Mouse (Mus musculus): ENCODE data around the gene Samd9l. TPM values are rescaled to one million over a fixed set of nuclear protein-coding genes. Genes with fewer than 3 reads are reported as not detected.
A peak's percentile ranks its signal among the peaks of the same experiment; 100 is the strongest.
"Not testable (repeated sequence)": the region's sequence is repeated elsewhere in the genome, so short reads cannot be mapped to it uniquely, and the experiment has no call there.

The Samd9l gene
- 1.1 and 1.3 TPM in 2 replicates for polyA plus RNA-seq (2016; fragmentation: Nextera tagmentation; extraction: Ambion mirVana)

GRCm38 (mm10) chr6:3399340-3400068, at the start of gene Samd9l:
Gene Samd9l, minus strand, starts transcription at chr6:3399572.
- H3K9ac ChIP-seq (replicated peaks); H3K27me3 ChIP-seq; H3K9me3 ChIP-seq; H3K36me3 ChIP-seq; H3K4me3 ChIP-seq; H3K27ac ChIP-seq (replicated peaks); H3K4me2 ChIP-seq (replicated peaks); H3K4me1 ChIP-seq; ATAC-seq (ENCODE audit: low FRiP score, low read depth): not testable (repeated sequence)
- WGBS, result 56% methylated on average over 4 of the region's 4 CpGs

GRCm38 (mm10) chr6:3447404-3447803, 48.0 kb upstream of the Samd9l start:
- Histone ChIP-seq H3K4me3 (no peak overlapping the region), H3K4me1 (no peaks in the 10 kb centered on the region), H3K27ac (replicated peaks) (no peak overlapping the region), H3K9ac (replicated peaks) (no peak overlapping the region), H3K9me3 (no peaks in the 10 kb centered on the region), H3K36me3 (no peaks in the 10 kb centered on the region), H3K4me2 (replicated peaks) (no peak overlapping the region), H3K27me3 (no peaks in the 10 kb centered on the region)
- WGBS, result 7% methylated on average over 5 of the region's 5 CpGs
- ATAC-seq (ENCODE audit: low FRiP score, low read depth), result peak; percentile 92

- Histone ChIP-seq H3K4me2 (replicated peaks) (no peak overlapping the region), H3K27me3 (no peaks in the 10 kb centered on the region), H3K36me3 (no peaks in the 10 kb centered on the region), H3K9me3 (no peaks in the 10 kb centered on the region), H3K9ac (replicated peaks) (no peak overlapping the region), H3K4me3 (no peak overlapping the region), H3K4me1 (no peaks in the 10 kb centered on the region), H3K27ac (replicated peaks) (no peak overlapping the region)
- WGBS, result 19% methylated on average over 1 of the region's 1 CpGs
- ATAC-seq (ENCODE audit: low FRiP score, low read depth), result no peak
Observed at GRCm38 (mm10) chr6:3443905-3444304, 44.5 kb upstream of the Samd9l start.

GRCm38 (mm10) chr6:3436087-3436486, 36.7 kb upstream of the Samd9l start:
- no peaks in the 10 kb centered on the region for H3K36me3 ChIP-seq
- H3K4me3 ChIP-seq, result no peak overlapping the region
- H3K27ac ChIP-seq (replicated peaks), result no peak overlapping the region
- no peak overlapping the region for H3K4me2 ChIP-seq (replicated peaks)
- no peak for ATAC-seq (ENCODE audit: low FRiP score, low read depth)
- no peak overlapping the region for H3K9ac ChIP-seq (replicated peaks)
- H3K9me3 ChIP-seq, result 0 out of 2 replicates have a peak, but pooled peaks cover 3% of the 10 kb centered on the region
- no peaks in the 10 kb centered on the region for H3K27me3 ChIP-seq
- H3K4me1 ChIP-seq, result no peaks in the 10 kb centered on the region

- WGBS, result 89% methylated on average over 2 of the region's 2 CpGs
- H3K4me3 ChIP-seq; H3K9me3 ChIP-seq; H3K4me2 ChIP-seq (replicated peaks); H3K4me1 ChIP-seq; ATAC-seq (ENCODE audit: low FRiP score, low read depth); H3K27ac ChIP-seq (replicated peaks); H3K9ac ChIP-seq (replicated peaks); H3K36me3 ChIP-seq; H3K27me3 ChIP-seq: not testable (repeated sequence)
Observed at GRCm38 (mm10) chr6:3430976-3431375, 31.6 kb upstream of the Samd9l start.

GRCm38 (mm10) chr6:3427047-3427446, 27.7 kb upstream of the Samd9l start:
- no peak overlapping the region for H3K4me3 ChIP-seq
- no peaks in the 10 kb centered on the region for H3K9me3 ChIP-seq
- no peak for ATAC-seq (ENCODE audit: low FRiP score, low read depth)
- H3K36me3 ChIP-seq, result no peaks in the 10 kb centered on the region
- no peaks in the 10 kb centered on the region for H3K4me1 ChIP-seq
- H3K27me3 ChIP-seq, result no peaks in the 10 kb centered on the region
- no peak overlapping the region for H3K4me2 ChIP-seq (replicated peaks)
- WGBS, result 86% methylated on average over 1 of the region's 1 CpGs
- no peak overlapping the region for H3K9ac ChIP-seq (replicated peaks)
- no peak overlapping the region for H3K27ac ChIP-seq (replicated peaks)

GRCm38 (mm10) chr6:3425333-3425732, 26.0 kb upstream of the Samd9l start:
- not testable (repeated sequence) for H3K4me1 ChIP-seq; H3K9me3 ChIP-seq; ATAC-seq (ENCODE audit: low FRiP score, low read depth); H3K27me3 ChIP-seq; H3K4me3 ChIP-seq; H3K4me2 ChIP-seq (replicated peaks); H3K27ac ChIP-seq (replicated peaks); H3K9ac ChIP-seq (replicated peaks); H3K36me3 ChIP-seq

- not testable (repeated sequence) for H3K4me2 ChIP-seq (replicated peaks); H3K4me1 ChIP-seq; H3K27me3 ChIP-seq; H3K27ac ChIP-seq (replicated peaks); H3K9me3 ChIP-seq; H3K36me3 ChIP-seq; H3K4me3 ChIP-seq; H3K9ac ChIP-seq (replicated peaks); ATAC-seq (ENCODE audit: low FRiP score, low read depth)
- WGBS, result 36% methylated on average over 1 of the region's 4 CpGs
Observed at GRCm38 (mm10) chr6:3424613-3425277, 25.4 kb upstream of the Samd9l start.

- H3K4me1 ChIP-seq; ATAC-seq (ENCODE audit: low FRiP score, low read depth); H3K9ac ChIP-seq (replicated peaks); H3K27ac ChIP-seq (replicated peaks); H3K4me3 ChIP-seq; H3K9me3 ChIP-seq; H3K4me2 ChIP-seq (replicated peaks); H3K36me3 ChIP-seq; H3K27me3 ChIP-seq: not testable (repeated sequence)
- 93% methylated on average over 3 of the region's 7 CpGs for WGBS
Observed at GRCm38 (mm10) chr6:3397182-3397906, 2.0 kb downstream of the Samd9l start.

GRCm38 (mm10) chr6:3395921-3396611, 3.3 kb downstream of the Samd9l start:
- H3K9ac ChIP-seq (replicated peaks); ATAC-seq (ENCODE audit: low FRiP score, low read depth); H3K4me1 ChIP-seq; H3K27me3 ChIP-seq; H3K9me3 ChIP-seq; H3K36me3 ChIP-seq; H3K4me3 ChIP-seq; H3K4me2 ChIP-seq (replicated peaks); H3K27ac ChIP-seq (replicated peaks): not testable (repeated sequence)
- 74% methylated on average over 4 of the region's 4 CpGs for WGBS

- 71% methylated on average over 1 of the region's 1 CpGs for WGBS
- Histone ChIP-seq H3K9ac (replicated peaks) (no peak overlapping the region), H3K9me3 (no peaks in the 10 kb centered on the region)
Observed at GRCm38 (mm10) chr6:3389995-3390394, 9.4 kb downstream of the Samd9l start.

GRCm38 (mm10) chr6:3386565-3386964, 12.8 kb downstream of the Samd9l start:
- no peak overlapping the region for H3K9ac ChIP-seq (replicated peaks)
- no peaks in the 10 kb centered on the region for H3K27me3 ChIP-seq
- H3K4me3 ChIP-seq, result no peak overlapping the region
- ATAC-seq (ENCODE audit: low FRiP score, low read depth), result no peak
- 93% methylated on average over 6 of the region's 6 CpGs for WGBS
- no peaks in the 10 kb centered on the region for H3K4me1 ChIP-seq
- no peaks in the 10 kb centered on the region for H3K36me3 ChIP-seq
- H3K27ac ChIP-seq (replicated peaks), result no peak overlapping the region
- no peaks in the 10 kb centered on the region for H3K9me3 ChIP-seq
- H3K4me2 ChIP-seq (replicated peaks), result no peak overlapping the region

More at GRCm38 (mm10) chr6:3389995-3390394, 9.4 kb downstream of the Samd9l start:
- Histone ChIP-seq H3K4me3 (no peak overlapping the region), H3K4me1 (no peaks in the 10 kb centered on the region), H3K4me2 (replicated peaks) (no peak overlapping the region), H3K27me3 (no peaks in the 10 kb centered on the region), H3K27ac (replicated peaks) (no peak overlapping the region), H3K36me3 (no peaks in the 10 kb centered on the region)
- no peak for ATAC-seq (ENCODE audit: low FRiP score, low read depth)
